Mouse (Mus musculus) erythroid progenitor cell, adult 5-6 weeks (primary cell): ENCODE data around the gene Hlf. TPM values are rescaled to one million over a fixed set of nuclear protein-coding genes. Genes with fewer than 3 reads are reported as not detected.

Source experiments
- ATAC-seq: replicated peaks from 2 replicates; pipeline ENCODE4 v1.8.0; 2016; ENCODE audit warnings: moderate number of reproducible peaks, mild to moderate bottlenecking, moderate TSS enrichment, inconsistent platforms; ENCODE audit not compliant: poor library complexity, low FRiP score, severe bottlenecking
- total RNA-seq, 2 experiments: library from RNA; stranded (forward) in 1 of 2; stranded (reverse) in 1 of 2; fragments of 150-400 nt in 1 of 2; fragments of 186-747, 209-891 nt in 1 of 2; gene quantifications; 2 replicates each; pipeline versions ENCODE4 v1.2.3 to v1.2.4; 2015 to 2017; ENCODE audit warnings: low replicate concordance in 2 of 2

Gene Hlf
- total RNA-seq (2015; ENCODE audit: low replicate concordance) (1.4 and 3.4 TPM in 2 replicates), total RNA-seq (2017; ENCODE audit: low replicate concordance) (0.51 TPM in 1 of 2 replicates, not detected in the other)

DNA sequence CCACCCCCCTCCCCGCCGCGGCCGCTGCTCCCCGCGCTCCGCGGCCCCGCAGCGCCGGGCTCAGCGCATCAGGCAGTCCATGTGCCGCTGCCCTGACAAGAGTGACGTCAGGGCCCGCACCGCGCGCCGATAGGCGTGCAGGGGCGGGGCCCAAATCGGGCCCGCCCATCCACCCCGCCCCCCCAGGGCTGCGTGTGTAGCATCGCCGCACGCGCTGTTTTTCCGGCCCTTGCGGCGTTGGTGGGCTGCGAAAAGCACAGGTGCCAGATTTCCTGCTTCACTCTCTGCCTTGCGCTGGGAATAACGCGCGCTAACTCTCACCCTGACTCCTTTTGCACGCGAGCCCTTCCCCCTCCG is at the start of gene Hlf:
Gene Hlf (minus strand): TSS at position 79 of the 357 bp plus-strand sequence.
- peak; percentile 78 for ATAC-seq

DNA sequence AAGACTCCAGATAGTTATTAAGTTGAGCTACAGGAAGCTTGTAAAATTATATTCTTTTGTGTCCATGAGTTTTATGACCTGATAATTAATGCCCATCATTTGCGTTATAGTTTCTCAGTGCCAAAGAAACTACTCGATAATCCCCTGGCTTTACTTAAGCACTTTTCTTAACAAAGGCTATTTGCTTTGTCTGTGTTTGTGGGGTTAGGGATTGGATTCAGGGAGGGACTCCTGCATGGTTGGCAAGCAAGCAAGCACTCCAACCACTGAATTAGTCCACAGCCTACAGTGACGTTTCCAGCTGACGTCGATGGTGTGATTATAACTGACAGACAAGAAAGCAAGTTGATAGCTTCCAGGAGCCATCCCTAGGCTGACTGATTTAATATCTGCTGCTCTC is 48.1 kb upstream of the Hlf start:
- no peak for ATAC-seq

DNA sequence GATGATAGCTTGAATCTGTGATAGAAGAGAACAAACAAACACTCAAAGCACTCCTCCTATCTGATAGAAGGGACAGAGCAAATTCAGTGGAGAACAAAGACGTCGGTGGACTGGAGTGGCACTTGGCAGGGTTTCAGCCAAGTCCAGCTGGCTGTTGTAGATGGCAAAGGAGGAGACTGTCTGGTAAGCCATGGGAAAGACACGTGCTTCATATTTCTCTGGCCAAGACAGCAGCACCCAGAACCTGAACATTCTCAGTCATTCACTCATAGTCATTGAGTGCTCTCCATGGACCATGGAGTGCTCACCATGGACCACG is 34.5 kb upstream of the Hlf start:
- no peak for ATAC-seq

DNA sequence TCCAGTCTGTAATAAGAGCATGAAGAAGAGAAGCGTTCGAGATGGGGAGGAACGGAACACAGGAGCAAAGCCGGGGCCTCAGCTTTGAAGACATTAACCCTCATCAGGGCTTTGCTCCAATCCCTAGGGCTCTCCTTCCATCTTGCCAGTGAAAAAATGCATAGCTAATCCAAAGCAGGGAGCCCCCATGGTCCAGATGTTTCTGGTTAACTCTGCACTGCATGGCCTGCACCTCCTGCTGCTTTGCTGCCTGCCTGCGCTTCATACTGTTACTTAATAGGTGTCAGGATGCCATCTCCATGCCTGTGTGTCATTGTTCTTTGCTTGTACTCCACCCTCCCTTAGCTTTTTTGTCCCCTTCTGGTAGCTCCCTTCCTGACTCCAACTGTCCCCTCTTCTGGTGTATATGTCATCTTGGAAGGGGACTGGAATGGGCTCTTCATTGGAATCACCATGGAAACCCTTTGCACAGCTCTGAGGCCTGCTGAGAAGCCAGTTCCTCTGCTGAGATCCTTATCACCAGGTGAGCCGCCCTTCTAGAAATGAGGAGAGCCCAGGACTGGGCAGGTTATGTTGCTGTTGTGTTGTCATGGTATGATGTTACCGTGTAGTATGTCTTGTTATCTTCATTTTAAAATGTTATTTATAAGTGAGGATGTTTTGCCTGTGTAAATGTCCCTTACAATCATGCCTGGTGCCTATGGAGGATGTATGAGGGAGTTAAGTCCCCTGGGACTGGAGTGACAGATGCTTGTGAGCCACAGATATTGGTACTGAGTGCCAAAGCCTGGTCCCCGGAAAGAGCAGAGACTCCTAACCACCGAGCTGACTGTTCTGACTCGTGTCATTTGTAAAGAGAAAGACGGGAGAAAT is 33.9 kb upstream of the Hlf start:
- no peak for ATAC-seq

DNA sequence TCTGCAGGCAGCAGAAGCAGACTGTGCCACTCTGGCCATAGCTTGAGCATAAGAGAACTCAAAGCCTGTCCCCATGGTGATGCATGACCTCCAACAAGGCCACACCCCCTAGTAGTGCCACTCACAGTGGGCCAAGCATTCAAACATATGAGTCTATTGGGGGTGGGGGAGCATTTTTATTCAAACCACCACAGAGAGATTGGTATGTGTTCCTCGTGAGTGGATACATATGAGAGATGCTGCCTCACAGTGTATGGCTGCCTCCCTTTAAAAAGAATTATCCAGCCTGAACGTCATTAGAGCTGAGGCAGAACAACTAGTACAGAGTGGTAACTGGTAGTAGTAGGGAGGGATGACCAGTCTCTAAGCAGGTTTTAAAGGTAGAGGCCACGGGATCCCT is 33.2 kb upstream of the Hlf start:
- no peak for ATAC-seq

DNA sequence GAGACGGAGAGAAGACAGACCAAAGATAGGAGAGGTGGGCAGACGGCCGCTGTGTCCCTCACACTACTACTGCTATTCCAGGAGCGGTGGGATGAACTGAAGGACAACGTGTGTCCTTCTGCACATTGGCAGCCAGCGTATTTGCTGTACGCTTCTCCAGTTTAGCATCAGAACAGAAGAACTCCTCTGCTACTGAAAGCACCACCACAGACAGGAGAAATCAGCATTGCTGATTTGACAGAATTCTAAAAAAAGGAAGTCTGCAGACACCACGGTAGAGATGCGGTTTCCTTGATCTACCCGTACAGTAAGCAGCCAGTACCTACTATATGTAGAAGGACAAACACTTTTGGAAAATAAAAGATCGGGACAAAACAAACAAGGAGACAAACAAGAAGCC is 29.0 kb upstream of the Hlf start:
- no peak for ATAC-seq

DNA sequence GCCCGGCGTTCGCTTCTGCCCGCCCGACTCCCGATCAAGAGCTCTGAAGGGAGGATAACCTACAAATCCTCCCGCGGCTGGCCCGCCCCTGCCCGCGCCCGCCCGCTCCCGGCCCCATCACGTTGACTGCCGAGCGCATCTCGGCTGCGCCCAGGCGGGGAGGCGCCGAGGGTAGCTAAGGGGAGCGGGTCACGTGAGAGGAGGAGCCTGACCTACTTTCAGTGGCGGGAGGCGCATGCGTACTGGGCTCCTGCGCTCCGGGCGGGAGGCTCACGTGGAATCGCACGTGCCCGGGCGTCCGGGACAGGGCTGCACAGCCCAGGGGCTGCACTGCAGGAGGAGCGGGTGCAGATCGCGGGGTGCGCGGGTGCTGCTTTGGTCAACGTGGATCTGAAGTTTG is 27.2 kb upstream of the Hlf start:
- ATAC-seq: 0 out of 2 replicates have a peak, but pooled peaks have one; percentile 52

DNA sequence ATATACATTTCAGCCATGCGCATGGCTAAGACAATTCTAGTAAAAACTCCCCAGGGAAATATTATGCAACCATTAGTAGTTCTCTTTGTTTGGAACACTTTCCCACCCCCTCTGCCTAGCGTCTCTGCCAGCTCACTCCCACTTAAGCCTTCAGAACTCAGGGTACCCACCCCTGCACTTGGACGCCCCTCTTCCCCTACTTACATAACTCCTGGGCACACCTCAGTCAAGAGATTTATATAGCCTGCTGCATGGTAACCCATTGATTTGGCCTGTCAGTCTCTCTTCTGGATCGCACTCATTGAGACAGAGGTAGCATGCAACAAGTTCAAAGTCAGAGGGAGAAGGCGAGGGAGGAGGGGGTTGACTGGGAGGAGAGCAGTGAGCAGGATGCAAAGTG is 26.3 kb upstream of the Hlf start:
- ATAC-seq: no peak

DNA sequence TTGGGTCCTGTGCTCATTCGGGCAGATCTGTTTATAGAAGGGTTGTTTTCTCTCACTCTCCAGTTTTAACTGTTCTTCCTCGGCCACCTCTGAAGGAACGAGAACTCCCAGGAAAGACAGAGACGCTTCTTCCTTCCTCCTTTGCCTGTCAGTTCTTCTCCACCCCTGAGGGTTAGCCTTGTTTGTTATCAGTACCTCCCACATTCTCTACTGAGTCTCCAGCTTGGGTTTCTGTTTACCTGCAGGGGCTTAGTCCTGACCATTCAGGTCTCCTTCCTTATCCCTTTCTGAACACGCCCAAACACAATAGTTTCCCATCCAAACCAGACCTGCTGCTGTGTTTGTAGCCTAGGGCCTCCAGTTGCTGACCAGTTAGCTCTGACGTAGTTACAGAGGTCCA is 8.2 kb upstream of the Hlf start:
- ATAC-seq: no peak

DNA sequence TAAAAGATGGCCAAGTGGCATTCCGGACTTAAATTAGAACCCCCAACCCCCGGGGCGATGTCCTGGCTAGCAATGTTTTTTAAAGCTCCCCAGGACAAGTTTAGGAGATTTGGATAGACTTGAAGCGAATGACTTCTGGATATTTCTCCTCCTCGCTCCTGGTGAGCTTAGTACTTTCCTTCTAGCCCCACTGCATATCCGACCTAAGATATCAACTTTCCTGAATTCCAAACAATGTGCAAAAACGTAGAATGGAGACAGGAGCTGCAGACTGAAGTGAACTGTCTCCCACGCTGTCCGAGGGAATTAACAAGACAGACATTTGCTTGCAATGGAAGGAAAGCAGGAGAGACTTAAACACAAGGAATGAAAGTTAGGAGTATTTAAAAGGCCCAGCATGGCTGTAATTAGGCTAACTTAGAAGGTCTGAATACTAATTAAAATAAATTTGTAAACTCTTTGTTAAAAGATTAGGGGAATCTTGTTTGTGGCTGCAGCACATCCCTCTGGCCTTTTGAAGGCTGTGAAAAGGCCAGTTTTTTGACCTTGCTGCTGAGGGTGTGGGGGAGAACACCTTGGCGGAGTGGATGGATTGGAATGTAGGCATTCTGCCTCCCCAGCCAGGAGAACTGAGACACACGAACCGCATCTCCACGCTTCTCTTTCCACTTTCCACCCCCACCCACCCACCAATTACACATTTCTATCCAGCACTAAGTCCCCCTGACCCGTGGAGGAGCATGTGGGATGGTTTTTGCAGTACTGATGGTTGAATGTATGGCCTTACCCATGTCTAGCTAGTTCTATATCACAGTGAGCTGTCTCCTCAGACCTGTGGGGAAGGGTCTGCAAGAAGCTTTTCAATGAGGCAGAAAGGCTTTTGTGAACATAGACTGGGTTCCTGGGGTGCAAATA is 833 bp upstream of the Hlf start:
- no peak for ATAC-seq

DNA sequence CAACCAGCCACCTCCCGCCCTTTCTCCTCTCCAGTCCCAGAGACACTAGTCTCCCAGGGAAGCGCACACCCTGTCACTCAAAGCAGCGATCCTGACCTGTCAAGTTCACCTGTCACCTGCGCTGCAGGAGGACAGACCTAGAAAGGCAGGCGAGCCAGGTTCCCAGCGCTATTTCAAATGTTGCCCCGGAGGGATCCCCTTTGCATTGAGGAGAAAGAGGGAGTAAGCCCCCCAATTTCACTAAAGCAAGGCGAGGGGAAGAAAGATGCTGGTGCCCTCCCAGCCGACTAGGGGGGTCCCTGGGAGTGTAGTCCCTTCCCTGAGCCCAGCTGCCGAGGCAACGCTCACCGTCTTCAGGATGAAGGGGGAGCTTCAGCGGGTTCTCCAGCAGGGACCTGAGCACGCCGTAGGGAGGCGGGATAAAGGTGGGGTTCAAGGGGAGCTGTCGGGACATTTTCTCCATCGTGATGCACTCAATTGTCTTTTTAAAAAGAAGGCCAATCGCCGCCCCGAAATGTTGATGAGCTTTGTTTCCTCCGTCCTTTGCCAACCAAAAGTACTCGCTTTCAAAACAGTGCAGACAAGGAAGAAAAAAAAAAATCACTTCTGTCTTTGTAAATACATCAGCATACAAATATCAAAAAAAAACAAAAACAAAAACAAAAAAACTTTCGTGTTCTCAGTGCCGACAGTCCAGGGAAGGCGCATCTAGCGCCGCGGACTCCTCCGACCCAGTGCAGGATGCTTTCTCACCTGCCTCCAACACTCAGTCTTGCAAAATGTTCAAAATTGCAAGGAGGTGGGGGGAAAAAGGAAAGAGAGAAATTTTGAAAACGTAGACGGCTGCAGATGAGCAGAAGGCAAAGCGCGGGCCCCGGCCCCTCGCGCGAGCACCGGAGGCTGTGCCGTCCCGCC is 536 bp downstream of the Hlf start:
- ATAC-seq: no peak

DNA sequence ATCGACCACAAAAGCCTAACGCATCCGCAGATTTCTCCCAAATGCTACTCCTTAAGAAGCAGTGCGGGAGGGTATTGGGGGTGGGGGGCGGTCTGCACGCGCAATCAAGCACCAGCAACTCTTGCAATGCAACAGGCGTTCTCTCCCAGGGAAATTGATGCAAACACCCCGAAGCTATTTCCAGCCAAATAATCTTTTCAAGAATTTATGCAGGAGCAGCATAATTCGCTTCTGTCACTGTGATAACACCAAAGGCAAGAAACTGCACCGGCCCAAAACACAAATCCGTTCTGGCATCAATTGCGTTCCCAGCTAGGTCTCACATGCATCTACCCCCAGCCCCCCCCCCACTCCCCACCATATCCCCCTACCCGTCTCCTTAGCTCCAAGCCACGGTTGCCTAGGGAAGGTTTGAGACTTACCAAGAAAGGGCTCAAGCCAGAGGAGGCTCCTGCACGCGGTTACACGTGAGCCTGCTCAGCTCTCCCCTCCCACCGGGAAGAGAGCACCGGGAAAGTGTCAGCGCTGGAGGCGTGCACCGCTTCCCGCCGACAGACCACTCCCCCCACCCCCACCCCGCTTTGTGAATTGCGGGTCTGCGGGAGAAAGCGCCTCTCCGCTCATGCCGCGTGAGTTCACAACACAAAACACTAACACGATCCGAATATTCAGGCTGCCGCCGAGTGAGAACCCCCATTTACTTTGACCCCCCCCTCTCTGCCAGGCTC is 1.4 kb downstream of the Hlf start:
- ATAC-seq: no peak

DNA sequence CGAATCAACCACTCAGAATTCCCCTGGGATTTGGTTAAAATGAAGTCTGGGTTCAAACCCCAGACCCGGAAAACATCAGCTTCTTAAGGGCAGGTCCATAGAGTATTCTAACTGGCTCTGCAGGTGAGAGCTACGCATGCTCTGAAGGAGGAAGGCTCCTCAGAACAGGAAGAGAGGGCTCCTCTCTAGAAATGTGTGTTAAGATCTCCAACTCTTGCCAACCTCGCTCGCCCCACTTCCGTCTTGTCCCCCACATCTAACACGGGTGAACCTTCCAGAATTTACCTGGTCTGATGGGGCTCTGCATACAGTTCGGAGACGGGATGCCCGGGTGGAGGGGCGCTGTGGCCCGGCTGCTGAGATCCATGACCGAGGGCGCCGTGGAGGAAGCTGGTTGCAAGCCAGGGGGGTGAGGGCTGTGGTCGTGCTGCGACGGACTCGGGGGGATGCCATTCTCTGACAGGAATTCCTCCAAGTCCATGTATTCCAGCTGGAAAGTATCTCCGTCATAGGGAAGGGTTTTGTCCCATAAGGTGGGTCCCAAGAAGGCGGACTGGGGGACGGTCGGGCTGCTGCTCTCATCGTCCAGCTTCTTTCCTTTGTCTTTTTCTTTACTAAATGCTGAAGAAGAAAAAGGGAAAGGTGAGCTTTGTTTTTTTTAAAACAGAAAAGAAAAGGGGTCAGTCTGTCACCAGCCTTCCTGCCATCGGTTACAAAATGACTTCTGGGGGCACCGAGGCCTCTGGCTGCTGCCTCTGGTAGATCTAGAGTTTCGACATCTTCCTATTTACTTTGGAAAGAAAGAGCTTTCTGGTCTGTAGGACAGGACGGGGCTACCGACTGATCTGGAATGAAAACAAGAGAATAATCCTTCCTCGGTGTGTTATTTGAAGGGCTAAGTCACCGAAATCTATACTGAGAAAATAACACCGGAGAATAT is 2.9 kb downstream of the Hlf start:
- ATAC-seq: no peak

DNA sequence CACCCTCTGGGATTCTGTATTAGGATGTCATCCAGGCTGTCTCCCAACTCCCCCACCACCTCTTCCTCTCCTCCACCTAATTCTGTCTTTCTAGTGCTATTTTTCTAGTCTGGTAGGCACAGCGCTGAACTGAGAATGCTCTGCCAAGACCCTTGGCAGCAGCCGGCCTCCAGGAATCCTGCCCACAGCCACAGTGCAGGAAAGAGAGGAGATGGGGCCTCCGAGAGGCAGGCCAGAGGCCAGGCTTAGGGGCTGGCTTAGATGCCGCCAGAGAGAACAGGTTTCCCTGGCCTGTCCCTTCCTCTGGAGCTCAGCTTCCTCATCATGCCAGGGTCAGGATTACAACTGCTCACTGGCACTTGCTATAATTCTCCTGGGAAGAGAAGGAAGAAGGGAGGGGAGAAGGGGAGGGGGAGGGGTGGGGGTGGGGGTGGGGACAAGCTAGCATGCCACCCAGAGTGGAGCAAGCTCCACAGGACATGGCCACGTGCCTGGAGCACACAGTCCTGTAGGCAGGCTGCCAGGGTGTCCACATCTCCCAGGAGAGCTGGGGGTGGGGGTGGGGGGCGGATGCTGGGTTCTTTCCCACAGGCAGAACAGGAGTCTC is 8.6 kb downstream of the Hlf start:
- ATAC-seq: no peak

DNA sequence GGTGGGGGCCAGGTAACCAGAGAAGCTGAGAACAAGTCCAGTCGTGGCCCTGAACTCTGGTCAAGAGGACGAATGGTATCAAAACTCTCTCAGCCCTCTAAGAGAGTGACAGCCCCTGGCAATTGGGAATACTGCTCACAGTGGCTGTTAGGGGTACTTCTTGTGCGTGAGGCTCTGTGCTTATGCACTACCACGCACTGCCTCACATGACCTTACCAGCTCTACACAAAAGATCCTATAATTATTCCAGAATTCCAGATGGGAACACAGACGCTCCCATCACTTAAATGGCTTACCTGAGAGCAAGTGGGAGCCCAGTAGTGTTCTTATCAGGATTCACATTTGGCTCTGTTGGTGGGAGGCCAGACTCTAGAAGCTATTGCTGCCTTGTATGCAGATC is 9.6 kb downstream of the Hlf start:
- no peak for ATAC-seq

DNA sequence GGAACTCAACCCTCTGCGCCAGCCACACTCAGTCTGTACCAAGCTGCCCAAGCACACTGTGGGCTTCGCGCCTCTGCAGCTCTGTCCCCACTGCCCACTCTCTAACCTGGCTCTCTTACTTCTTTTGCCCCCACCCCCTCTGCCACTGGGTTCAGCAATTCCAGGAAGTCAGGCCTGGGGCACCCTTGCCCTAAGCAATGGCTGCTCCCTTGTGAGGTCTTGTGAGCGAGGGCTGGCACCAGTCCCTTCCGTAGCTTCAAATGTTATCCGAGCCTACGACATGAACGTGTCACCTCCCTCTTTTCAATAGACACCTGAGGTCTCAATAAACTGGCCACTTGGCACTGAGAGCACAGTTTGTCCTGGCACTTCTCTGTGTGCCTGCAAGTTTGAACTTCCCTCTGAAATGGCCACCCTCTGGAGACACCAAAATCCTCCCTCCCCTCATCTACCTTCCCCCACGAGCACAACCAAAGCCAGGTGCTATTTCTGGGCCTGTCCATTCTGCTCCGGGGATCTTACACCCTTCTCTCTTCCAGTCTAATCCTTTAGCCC is 10.5 kb downstream of the Hlf start:
- ATAC-seq: no peak

DNA sequence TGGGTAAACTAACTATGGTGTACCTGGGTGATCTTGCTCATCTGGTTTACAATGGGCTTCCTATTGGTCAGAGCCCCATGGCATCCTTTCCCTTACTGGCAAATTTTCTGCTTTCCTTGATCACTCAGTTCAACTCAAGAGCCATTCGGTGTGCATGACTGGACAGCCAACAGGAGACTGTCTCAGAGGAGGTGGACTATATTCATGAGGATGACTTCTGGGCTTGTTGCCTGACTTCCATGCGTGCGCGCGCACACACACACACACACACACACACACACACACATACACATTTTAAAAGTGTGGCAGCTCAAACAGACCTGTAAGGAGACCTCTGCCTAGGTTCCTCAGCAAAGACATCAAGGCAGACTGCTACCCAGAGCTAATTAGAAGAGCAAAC is 12.7 kb downstream of the Hlf start:
- ATAC-seq: no peak

DNA sequence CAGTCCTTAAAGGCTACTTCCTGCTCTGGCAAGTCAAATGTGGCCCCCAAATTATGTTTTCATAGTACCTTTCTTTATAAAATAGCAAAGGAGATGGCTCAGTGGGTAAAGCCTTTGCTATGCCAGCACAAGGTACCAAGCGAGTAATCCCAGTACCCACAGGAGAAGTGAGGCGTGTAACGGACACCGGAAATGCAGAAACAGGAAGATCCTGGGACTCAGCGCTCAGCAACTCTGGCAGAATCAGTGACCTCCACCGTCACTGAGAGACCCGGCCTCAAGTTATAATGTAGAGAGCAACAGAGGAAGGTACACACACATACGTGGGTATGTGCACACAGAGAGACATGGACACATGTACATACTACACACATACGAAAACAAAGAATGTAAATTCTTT is 14.3 kb downstream of the Hlf start:
- ATAC-seq: no peak
